Mouse (Mus musculus) cerebellum, adult 11-12 months (tissue): Measurements from ENCODE around the gene Zfp398.

ENCODE experiments used
- DNase-seq: peaks from one replicate; pipeline ENCODE4 v3.0.0; 2022

Zfp398 gene

GRCm38 (mm10) chr6:47835482-47835983, at the start of gene Zfp398:
TSS of gene Zfp398 (plus strand) at chr6:47835661.
- DNase-seq: peak; percentile 94

- DNase-seq: peak; percentile 88
Measured at GRCm38 (mm10) chr6:47787941-47788736, 47.3 kb upstream of the Zfp398 start.

DNA sequence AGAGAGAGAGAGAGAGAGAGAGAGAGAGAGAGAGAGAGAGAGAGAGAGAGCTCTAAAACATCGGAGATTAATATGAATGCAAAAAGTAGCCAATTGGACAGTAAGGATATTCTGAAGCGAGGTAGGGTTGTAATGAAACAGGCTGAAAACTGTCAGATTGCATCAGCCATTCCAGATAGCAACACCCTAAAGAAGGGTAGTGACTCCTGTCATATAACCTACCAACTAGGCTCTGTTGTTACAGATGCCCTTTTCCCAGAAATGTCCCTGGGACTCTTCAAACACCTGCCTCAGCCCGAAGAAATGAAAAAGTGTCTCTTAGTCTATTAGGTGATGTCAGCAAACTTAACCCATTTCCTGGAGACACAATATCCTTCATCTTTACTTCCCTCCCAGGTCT, 46.6 kb upstream of the Zfp398 start:
- no peak for DNase-seq

DNA sequence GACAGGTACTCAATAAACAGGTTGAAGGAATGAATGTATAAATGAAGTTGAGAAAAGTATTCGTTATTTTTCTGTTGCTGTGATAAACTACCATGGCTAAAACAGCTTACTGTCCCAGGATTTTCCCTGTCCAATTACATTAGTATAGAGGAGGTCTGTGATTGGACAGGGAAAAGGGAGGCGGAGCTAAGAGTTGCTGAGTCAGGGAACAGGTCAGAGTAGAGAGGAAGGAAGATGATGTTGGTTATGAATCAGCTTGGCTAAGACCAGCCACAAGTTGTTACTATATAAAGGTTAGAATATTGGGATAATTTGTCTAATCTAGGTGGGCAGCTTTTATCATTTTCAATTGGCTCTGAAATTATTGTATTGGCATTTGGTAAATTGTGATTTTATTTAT, 44.7 kb upstream of the Zfp398 start:
- DNase-seq: no peak

DNA sequence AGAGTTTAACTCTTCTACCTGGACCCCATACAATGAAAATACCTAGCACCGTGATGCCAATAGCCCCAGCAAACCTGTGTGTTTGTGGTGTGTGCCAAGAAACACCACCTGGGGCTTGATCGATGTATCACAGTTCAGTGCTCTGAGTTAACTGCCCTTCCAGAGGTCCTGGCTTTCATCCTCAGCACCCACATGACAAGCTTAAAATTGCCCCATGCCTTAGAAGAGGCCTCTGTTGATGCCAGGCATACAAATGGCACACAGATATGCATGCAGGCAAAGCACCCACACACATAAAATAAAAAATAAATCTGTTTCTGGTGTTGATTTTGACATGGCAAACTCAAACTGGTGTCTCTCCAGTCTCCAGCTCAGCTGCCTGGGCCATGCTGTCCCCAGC, 42.9 kb upstream of the Zfp398 start:
- DNase-seq: no peak

GRCm38 (mm10) chr6:47793284-47793683, 42.2 kb upstream of the Zfp398 start:
- no peak for DNase-seq

GRCm38 (mm10) chr6:47794106-47794830, 41.2 kb upstream of the Zfp398 start:
- DNase-seq: peak; percentile 34

GRCm38 (mm10) chr6:47799079-47799478, 36.4 kb upstream of the Zfp398 start:
- no peak for DNase-seq

GRCm38 (mm10) chr6:47805520-47805919, 29.9 kb upstream of the Zfp398 start:
- no peak for DNase-seq

DNA sequence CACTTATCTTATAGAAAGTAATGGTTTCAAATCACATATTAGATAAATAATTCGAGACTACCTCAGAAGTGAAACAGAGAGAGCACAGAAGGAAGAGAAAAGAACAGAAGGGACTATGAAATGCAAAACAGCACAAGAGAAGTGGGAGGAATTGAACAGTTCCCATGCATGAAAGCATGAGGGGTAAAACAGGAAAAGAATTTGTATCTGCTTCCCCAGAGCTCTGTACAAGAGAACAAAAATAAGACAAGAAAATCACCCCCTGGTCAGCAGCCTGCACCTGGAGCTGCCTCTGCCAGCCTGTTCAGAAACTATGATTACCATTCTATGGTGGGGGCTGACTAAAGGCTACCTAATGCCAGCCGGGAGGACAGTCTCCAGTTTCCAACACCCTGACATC, 28.0 kb upstream of the Zfp398 start:
- DNase-seq: no peak

DNA sequence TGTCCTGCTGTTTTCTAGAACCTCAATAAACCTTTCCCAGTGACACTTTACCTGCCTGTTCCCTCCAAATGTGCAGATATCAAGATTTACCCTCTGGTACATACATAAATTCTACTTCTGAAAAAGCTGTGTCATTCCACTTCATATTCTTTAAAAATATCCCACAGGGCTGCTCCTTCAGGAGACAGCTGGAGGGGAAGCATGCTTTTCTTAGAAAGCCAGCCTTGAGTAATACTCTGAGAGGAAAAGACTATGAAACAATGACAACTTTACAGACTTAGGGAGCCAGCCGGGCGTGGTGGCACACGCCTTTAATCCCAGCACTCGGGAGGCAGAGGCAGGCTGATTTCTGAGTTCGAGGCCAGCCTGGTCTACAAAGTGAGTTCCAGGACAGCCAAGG, 26.9 kb upstream of the Zfp398 start:
- no peak for DNase-seq

GRCm38 (mm10) chr6:47809053-47809452, 26.4 kb upstream of the Zfp398 start:
- DNase-seq: no peak

GRCm38 (mm10) chr6:47810181-47810580, 25.3 kb upstream of the Zfp398 start:
- DNase-seq: no peak

DNA sequence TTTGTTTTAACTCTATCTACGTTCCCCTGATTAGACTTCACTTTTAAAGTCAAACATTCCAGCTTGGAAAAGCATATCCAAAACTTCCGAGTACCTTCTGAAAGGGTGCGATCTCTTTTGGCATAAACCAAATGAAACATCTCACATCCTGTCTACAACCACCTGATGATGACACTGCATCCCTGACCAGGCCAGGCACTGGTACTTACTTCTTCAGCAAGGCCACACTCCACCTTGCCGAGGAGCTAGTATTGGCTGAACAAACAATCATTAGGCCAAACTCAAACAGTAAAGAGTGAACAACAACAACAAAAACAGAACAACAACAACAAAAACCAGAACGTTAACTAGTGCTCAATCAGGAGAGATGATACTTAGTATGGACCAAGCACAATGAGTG, 24.1 kb upstream of the Zfp398 start:
- no peak for DNase-seq

GRCm38 (mm10) chr6:47812271-47812915, 23.1 kb upstream of the Zfp398 start:
- DNase-seq: no peak

- DNase-seq: peak; percentile 98
Measured at GRCm38 (mm10) chr6:47813257-47813878, 22.1 kb upstream of the Zfp398 start, which contains the start of gene Pdia4. TSS of gene Pdia4 (minus strand) at chr6:47813430.

DNA sequence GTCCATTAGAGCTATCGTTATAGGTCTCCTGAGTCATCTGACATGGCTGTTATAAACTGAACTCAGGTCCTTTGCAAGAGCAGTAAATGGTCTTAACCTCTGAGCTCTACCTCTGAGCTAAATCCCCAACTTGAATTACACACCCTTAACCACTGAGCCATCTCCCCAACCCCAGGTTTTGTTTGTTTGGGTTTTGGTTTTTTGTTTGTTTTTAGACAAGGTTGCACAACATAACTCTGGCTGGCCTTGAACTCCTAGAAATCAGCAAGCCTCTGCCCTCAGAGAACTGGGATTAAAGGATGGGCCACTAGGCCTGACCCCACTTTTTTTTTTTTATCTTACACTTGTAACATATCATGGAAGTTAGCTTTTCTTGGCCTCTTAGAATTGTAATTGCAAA, 19.3 kb upstream of the Zfp398 start:
- DNase-seq: no peak

- no peak for DNase-seq
Measured at GRCm38 (mm10) chr6:47818721-47819120, 16.7 kb upstream of the Zfp398 start.

DNA sequence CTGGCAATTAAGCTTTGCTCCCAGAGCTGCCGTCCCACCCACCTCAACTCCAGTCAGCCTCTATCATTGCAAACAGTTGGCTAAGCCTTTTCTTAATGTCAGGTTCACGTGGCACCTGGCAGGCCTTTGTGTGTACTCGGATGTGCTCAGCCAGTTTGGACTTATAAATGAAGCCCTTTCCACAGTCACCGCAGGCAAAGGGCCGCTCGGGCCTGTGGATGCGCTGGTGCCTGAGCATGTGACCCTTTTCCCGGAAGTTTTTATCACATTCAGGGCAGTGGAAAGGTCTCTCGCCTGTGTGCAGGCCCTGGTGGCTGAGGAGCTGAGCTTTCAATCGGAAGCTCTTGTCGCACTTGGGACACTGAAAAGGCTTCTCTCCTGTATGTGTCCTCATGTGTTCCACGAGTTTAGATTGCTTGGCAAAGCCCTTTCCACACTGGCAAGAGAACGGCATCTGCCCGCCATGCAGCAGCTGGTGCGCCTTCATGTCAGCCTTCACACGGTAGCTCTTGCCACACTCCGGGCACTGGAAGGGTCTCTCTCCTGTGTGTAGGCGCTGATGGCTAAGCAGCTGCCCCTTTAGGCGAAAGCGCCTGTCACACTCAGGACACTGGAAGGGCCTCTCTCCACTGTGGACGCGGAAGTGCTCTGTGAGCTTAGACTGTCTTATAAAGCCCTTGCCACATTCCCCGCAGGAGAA, 15.7 kb upstream of the Zfp398 start:
- no peak for DNase-seq

DNA sequence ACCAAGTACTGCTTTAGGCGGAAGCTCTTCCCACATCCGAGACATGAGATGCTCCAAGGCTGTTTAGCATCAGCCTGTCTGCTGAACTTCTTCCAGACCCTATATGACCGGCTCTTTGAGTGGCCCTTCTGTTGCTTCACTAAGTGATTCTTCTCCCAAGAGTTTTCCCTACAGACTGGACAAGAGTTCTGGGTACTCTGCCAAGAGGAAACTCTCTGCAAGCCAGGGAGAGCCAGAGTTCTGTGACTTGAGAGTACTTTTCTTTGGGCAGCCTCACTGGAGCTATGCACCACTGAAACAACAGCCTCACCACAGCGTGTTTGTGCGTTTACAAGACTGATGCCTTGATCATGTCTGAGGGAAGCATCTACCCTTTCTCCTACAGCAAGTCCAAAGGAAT, 14.2 kb upstream of the Zfp398 start:
- DNase-seq: no peak

DNA sequence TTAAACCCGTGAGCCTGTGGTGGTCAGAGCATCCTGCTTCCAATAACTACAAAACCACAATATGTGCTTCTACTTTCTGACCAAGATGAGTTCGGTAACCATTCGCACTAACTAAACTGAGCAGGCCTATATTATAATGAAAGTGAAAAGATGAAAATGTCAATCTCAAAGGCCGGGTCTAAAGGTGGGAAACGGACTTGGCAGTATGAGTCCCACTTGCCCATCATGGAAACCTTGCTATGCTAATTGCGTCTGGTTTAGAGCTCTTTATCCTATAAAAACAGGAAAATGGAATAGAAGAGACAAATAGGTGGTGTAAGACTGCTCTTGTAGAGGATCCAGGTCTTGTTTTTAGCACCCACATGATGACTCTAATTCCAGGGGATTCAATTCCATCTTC, 13.7 kb upstream of the Zfp398 start:
- no peak for DNase-seq

DNA sequence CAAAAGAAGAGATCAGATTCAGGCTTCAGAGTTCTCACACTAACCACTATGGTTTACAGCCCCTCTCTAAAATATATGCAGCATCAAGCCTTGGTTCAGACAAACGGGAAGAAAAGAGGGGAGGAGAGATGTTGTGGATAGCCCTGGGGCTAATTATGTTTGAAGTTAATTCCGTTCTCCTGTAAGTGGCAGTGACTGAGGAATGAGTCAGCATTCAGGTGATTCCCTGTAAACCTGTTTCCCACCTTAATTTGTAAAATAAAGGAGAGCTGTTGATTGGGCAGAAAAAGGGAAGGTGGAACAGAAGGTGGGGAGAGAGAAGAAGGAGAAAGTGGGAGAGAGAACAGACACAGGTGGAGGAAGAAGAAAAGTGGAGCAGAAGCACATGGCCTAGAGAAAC, 11.2 kb upstream of the Zfp398 start:
- DNase-seq: no peak

DNA sequence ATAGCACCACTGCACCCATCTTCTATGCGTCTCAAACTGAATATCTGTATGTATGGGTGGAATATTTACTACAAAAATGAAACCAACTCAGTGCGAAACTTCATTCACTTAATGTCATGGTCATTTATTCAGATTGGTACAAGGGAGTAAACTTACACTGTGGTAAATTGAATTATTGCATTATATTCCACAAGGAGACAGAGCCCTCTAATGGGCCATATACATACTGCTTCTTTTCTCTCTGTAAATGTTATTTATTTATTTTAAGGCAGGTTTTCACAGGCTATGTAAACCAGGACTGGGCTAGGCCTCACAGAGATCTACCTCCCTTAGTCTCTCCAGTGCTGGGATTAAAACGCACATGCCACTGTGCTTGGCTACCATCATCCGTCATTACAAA, 8.0 kb upstream of the Zfp398 start:
- no peak for DNase-seq
